ENCODE assay signal across 8 mouse cellular contexts in the genomic region with DNA sequence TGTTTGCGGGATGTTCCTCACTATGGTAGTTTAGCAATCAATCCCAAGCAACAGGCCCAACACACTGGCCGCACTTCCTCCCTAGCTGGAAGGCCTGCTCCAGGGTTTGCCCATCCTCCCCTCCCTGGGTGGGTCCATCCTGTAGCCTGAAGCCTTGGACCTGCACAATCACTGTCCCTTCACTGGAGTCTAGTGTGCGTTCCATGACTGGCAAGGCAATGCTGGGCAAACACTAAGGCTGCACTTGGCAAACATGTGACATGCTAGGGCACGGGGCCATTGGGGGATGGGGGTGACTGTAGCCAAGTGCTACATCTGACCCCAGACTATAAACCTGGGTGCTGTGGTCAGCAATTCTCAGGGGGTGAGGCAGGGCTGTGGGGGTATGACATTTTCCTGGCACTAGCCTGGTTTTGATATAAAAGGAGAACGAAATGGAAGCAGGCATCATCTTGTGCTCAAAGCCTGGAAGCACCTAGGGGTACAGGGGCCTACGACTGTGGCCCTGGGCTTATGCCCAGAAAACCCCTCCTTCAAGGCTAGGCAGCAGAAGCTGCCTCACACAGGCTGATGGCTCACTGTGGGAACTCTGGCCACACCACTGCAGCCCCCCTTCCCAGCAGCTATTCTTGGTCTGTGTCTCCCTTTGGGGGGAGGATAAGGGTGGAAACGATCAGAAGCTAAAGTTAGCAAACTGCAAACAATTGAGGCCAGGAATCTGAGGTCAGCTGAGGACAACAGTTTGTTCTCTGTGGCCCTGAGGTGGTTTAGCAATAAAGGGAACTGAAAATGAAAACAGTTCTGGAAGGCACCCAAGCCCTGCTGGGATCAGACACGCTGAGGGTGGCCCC. TPM values are rescaled to one million over a fixed set of nuclear protein-coding genes. Genes with fewer than 3 reads are reported as not detected.
DNase-seq lines count a peak whose midpoint lies in the region; ATAC-seq lines count a peak whose summit lies in the region.

No protein-coding gene starts in this region.

- H3K4me1 ChIP-seq in forebrain, embryonic 15.5 days = peaks cover 53% of the 10 kb centered on the region
- peaks cover 60% of the 10 kb centered on the region for H3K4me1 ChIP-seq in liver, embryonic 11.5 days (replicated peaks; ENCODE audit: control insufficient read depth, insufficient read depth, low read length)

- WGBS in forebrain, embryonic 15.5 days = 54% methylated on average over 8 of the region's 8 CpGs
- 42% methylated on average over 8 of the region's 8 CpGs for WGBS in liver, embryonic 11.5 days

- ATAC-seq in frontal cortex, adult (ENCODE audit: low TSS enrichment) = peak; percentile 14; the same call in 1 of the 2 replicates
- ATAC-seq in forebrain, embryonic 15.5 days (replicated peaks) = peak; percentile 32; the same call in 1 of the 2 replicates
- ATAC-seq in hematopoietic stem cell, adult 5-6 weeks (replicated peaks in 1 of 2; ENCODE audit: insufficient read depth in 1 of 2, low FRiP score in 2 of 2, low TSS enrichment in 1 of 2, low read depth in 1 of 2, poor library complexity in 2 of 2, severe bottlenecking in 2 of 2) = peak; percentile 63 to 71
- peak; percentile 8 for ATAC-seq in liver, embryonic 11.5 days (replicated peaks; ENCODE audit: low FRiP score)
- ATAC-seq in monocyte, adult 5-6 weeks (replicated peaks; ENCODE audit: insufficient number of reproducible peaks, low FRiP score, low TSS enrichment, poor library complexity, severe bottlenecking) = peak; percentile 60

- H3K27me3 ChIP-seq in forebrain, embryonic 15.5 days = no peaks in the 10 kb centered on the region
- no peaks in the 10 kb centered on the region for H3K27me3 ChIP-seq in liver, embryonic 11.5 days (replicated peaks; ENCODE audit: control insufficient read depth, insufficient read depth, low read length)

- H3K4me2 ChIP-seq in forebrain, embryonic 15.5 days (replicated peaks) = no peak overlapping the region
- peak overlapping the region; percentile 10; the same call in 1 of the 2 replicates for H3K4me2 ChIP-seq in liver, embryonic 11.5 days

- no peak overlapping the region for H3K4me3 ChIP-seq in forebrain, embryonic 15.5 days
- H3K4me3 ChIP-seq in liver, embryonic 11.5 days (ENCODE audit: low read depth, low read length) = no peak overlapping the region

- no peak for DNase-seq in frontal cortex, postnatal 25 days (ENCODE audit: low spot score in 2 of 2)
- DNase-seq in adrenal gland, postnatal 25 days = peak; percentile 51
- DNase-seq in liver, embryonic 11.5 days (ENCODE audit: low spot score) = no peak
- no peak for DNase-seq in embryo, embryonic 9.5 days (ENCODE audit: extremely low spot score)

- peak overlapping the region; percentile 52 for H3K27ac ChIP-seq in forebrain, embryonic 15.5 days (replicated peaks)
- H3K27ac ChIP-seq in liver, embryonic 11.5 days (ENCODE audit: low read depth, low read length) = 0 out of 2 replicates have a peak overlapping the region, but pooled peaks have one; percentile 10

- H3K9me3 ChIP-seq in forebrain, embryonic 15.5 days = no peaks in the 10 kb centered on the region
- no peaks in the 10 kb centered on the region for H3K9me3 ChIP-seq in liver, embryonic 11.5 days (ENCODE audit: control insufficient read depth, low read length)

- no peaks in the 10 kb centered on the region for H3K36me3 ChIP-seq in forebrain, embryonic 15.5 days
- H3K36me3 ChIP-seq in liver, embryonic 11.5 days (ENCODE audit: control insufficient read depth, insufficient read depth, low read length) = no peaks in the 10 kb centered on the region

- no peak overlapping the region for H3K9ac ChIP-seq in forebrain, embryonic 15.5 days (replicated peaks)
- no peak overlapping the region for H3K9ac ChIP-seq in liver, embryonic 11.5 days (ENCODE audit: low read depth, low read length)

RNA-seq across cellular contexts. Expression of gene E030018B13Rik, which starts 5.0 kb away (rescaled TPM):
- not detected in 2 replicates for total RNA-seq in adrenal gland, postnatal 25 days (2021)
- polyA plus RNA-seq in forebrain, embryonic 15.5 days (2015; fragmentation: Nextera tagmentation; extraction: Ambion mirVana) = 0.31 and 0.39 TPM in 2 replicates
- total RNA-seq in hematopoietic stem cell, adult 5-6 weeks (2017) = not detected in 2 replicates
- polyA plus RNA-seq in liver, embryonic 11.5 days (2014; fragmentation: Nextera tagmentation; extraction: Ambion mirVana) = 0.25 TPM in 1 of 2 replicates, not detected in the other
- 0.58 TPM in 1 of 3 replicates, not detected in the others for total RNA-seq in monocyte, adult 5-6 weeks (2017)

RNA-seq across cellular contexts. Expression of gene Klf13, which starts 27.1 kb away (rescaled TPM):
- total RNA-seq in adrenal gland, postnatal 25 days (2021) = 85.4 and 93.8 TPM in 2 replicates
- 34.7 and 34.8 TPM in 2 replicates for polyA plus RNA-seq in forebrain, embryonic 15.5 days (2015; fragmentation: Nextera tagmentation; extraction: Ambion mirVana)
- 16.7 and 24.3 TPM in 2 replicates for total RNA-seq in hematopoietic stem cell, adult 5-6 weeks (2017)
- 20.0 and 20.9 TPM in 2 replicates for polyA plus RNA-seq in liver, embryonic 11.5 days (2014; fragmentation: Nextera tagmentation; extraction: Ambion mirVana)
- total RNA-seq in monocyte, adult 5-6 weeks (2017) = 106 to 183 TPM (median 115 TPM) in 3 replicates

Comparison
In these comparisons a context has a peak if more than half of its experiments do, and no peak if none do; other contexts are left out.
1. ATAC-seq: peak in every context shown above with its lines; median percentile 67 in hematopoietic stem cell, adult 5-6 weeks; 60 in monocyte, adult 5-6 weeks; 32 in forebrain, embryonic 15.5 days; 14 in frontal cortex, adult; 8 in liver, embryonic 11.5 days.